Mouse (Mus musculus) myocyte (in vitro differentiated cells): ENCODE measurements around the gene Dpp4.

Experiments used
- CEBPB ChIP-seq: IDR thresholded peaks from 2 replicates; pipeline ENCODE4 v1.6.1; 2011; ENCODE audit warnings: mild to moderate bottlenecking, moderate library complexity; ENCODE audit not compliant: poor library complexity, insufficient read depth, severe bottlenecking
- MAX ChIP-seq: IDR thresholded peaks from one replicate; pipeline ENCODE4 v1.6.1; 2011; ENCODE audit warnings: low read depth, mild to moderate bottlenecking, control low read depth
- MYOD1 ChIP-seq, 3 experiments: IDR thresholded peaks; one replicate each; pipeline ENCODE4 v1.6.1; 2011; ENCODE audit warnings: control low read depth in 2 of 3, low read depth in 2 of 3, mild to moderate bottlenecking in 2 of 3, moderate library complexity in 1 of 3; ENCODE audit not compliant: insufficient read length in 2 of 3, control insufficient read depth in 1 of 3
- POLR2A ChIP-seq: IDR thresholded peaks from one replicate; pipeline ENCODE4 v1.6.1; 2011; ENCODE audit warnings: low read depth, mild to moderate bottlenecking, control low read depth, moderate library complexity; ENCODE audit not compliant: insufficient read length
- POLR2AphosphoS2 ChIP-seq: IDR thresholded peaks from one replicate; pipeline ENCODE4 v1.6.1; 2011; ENCODE audit warnings: low read depth, control low read depth; ENCODE audit not compliant: insufficient read length

DNA sequence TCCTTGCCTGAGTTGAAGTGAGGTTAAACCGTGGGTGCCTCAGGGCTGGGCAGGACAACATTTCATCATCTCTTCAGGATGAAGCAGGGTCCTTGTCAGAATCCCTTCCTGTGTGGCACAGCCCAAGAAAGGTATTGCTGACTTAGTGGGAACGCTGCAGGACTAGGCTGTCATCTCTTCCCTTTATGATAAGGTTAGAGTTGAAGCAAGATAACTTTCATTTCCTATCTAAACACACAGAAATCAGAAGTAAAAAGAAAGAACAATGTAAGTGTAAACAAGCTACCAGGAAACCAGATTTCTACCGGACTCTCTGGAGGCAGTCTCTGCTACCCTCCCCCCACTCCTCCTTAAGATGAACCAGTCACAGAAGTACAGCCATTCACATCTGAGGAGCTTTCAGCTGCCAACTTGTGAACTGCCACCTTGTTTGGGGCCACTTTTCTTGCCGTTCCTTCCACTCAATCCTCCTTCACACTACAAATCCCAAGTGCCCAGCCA, 3.3 kb downstream of the Dpp4 start:
- TF ChIP-seq CEBPB (no peak), POLR2A (no peak), MAX (no peak), MYOD1 (IDR thresholded peaks at IDR 0.05; ENCODE audit: control insufficient read depth in 1 of 3, insufficient read length in 2 of 3, low read depth in 2 of 3) (no peak), POLR2AphosphoS2 (no peak)
